Mouse (Mus musculus) mammary gland, adult 2 months (tissue): ENCODE measurements around the gene Nkrf. TPM values are rescaled to one million over a fixed set of nuclear protein-coding genes. Genes with fewer than 3 reads are reported as not detected.

Source experiments
- polyA plus RNA-seq: library from polyadenylated mRNA; depleted of rRNA; stranded (reverse); fragments of >200 nt; gene quantifications from 2 replicates; pipeline ENCODE4 v1.2.3, GENCODE M21; 2012; ENCODE audit warnings: low replicate concordance; rRNA removed

The Nkrf gene
- 0.31 and 1.1 TPM in 2 replicates for polyA plus RNA-seq

DNA sequence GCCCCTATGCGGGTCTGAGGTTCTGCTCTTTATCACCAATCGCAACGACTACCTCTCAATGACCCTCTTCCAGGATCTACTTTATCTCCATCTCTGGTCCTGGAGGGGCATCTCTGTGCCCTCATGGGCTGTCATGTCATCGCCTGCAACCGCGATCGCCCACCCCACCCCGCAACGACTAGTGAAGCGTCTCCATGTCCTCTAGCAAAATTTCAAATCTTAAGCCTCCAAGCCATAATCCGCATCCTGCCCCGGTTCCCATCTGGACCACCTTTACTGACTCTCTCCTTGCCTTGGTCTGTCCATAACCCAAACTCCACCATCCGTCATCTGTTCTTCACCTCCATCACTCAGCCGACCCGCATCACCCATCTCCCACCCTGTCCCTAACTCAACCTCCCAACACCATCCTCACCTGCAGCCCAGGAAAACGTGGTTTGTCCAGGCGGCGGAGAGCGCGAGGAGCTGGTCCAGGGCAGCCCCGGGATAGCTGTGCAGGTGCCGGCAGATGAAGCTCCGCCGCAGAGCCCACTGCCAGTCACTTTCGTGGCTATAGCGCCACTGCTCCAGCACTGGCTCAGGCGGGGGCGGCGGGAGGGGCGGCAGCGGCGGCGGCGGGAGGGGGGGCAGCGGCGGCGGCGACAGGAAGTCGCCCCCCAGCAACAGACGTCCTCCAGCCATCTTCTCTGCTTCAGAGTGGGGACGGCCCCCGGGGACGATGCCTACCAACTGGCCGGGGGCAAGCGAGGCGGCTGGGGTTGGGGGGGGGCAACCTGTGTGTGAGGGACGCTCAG, at the start of gene Nkrf:
Gene Nkrf, minus strand, starts transcription at position 579 of the 794 bp plus-strand sequence.

GRCm38 (mm10) chrX:36873765-36874164, 28.9 kb downstream of the Nkrf start, which contains the start of the genes Ube2a and C330007P06Rik:
Gene Ube2a, plus strand, starts transcription at chrX:36873900.
Gene C330007P06Rik, minus strand, starts transcription at chrX:36874111.

Other genes starting within 250 kb of the Nkrf start
- gene Slc25a43, start 159.2 kb downstream of the Nkrf start, polyA plus RNA-seq, result 1.7 and 2.3 TPM in 2 replicates
- gene Slc25a5, start 107.2 kb downstream of the Nkrf start, polyA plus RNA-seq, result 466 and 632 TPM in 2 replicates
- 35.8 and 39.2 TPM in 2 replicates for gene Ube2a, start 29.0 kb downstream of the Nkrf start, polyA plus RNA-seq
- gene C330007P06Rik, start 28.8 kb downstream of the Nkrf start, polyA plus RNA-seq, result 10.1 and 16.4 TPM in 2 replicates
- gene Sept6, start 88.9 kb upstream of the Nkrf start, polyA plus RNA-seq, result 13.2 and 29.8 TPM in 2 replicates
- gene Sowahd, start 145.9 kb upstream of the Nkrf start, polyA plus RNA-seq, result not detected in 2 replicates
- gene Rpl39, start 182.5 kb upstream of the Nkrf start, polyA plus RNA-seq, result 42.2 and 119 TPM in 2 replicates
- 1.7 and 2.8 TPM in 2 replicates for gene Upf3b, start 207.4 kb upstream of the Nkrf start, polyA plus RNA-seq
- 2.6 and 3.3 TPM in 2 replicates for gene Nkap, start 223.9 kb upstream of the Nkrf start, polyA plus RNA-seq